ENCODE assay signal across 19 mouse cellular contexts in the genomic region with DNA sequence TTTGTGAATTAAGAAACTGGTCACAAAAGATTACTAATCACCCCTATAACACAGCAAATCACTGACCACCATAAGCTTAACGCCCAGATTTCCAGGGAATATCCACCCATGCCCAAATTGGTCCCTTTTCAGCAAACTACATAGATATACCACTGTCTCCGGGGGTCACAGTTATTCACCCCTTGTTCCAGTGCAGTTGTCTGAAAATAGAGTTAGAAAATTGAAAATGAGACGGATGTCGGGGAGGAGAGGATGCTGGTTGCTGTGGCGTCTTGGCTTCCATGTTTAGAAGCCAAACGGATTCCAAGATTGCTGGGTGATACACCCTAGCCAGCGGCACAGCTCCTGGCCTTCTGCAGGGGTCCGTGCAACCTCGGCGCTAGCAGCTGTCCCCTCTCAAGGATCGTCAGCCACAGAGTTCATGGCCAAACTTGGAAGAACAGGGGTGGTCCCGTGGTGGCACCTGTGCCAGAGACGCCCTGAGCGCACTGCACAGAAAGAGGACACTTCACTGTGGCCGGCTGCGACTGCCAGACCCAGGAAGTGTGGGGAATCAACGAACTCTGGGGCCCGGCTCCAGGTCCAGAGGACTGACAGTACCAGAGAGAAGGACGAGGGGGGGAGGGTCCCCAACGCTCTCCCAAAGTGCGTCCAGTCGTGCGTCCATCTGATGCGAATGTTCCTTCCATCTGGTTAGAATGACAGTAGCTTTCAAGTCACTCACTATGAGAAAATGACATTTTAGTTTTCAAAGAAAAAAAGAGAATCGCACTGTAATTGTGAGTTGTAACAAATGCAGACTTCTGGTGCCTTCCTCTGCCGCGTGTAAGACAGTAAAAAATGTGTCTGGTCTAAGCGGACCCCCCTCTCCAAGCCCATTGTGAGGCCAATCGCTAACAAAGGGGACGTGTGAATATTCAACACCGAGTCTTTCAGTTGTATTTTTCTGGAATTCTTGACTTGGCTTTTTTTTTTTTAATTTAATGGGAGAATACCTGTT. TPM values are rescaled to one million over a fixed set of nuclear protein-coding genes. Genes with fewer than 3 reads are reported as not detected.
A peak's percentile ranks its signal among the peaks of the same experiment; 100 is the strongest.
DNase-seq lines count a peak whose midpoint lies in the region; ATAC-seq and TF ChIP-seq lines count a peak whose summit lies in the region.
"Had no signal": no experiment of that assay in that cellular context is flagged by ENCODE, and none has a peak within 500 bp of the region (broad histone marks: within the 10 kb centered on the region; RNA-seq: fewer than 3 reads in every experiment).

No protein-coding gene starts in this region.

- peak overlapping the region; percentile 51 for H3K4me2 ChIP-seq in forebrain, embryonic 12.5 days
- peak overlapping the region; percentile 46 for H3K4me2 ChIP-seq in hindbrain, embryonic 12.5 days (replicated peaks)
- no peak overlapping the region for H3K4me2 ChIP-seq in midbrain, postnatal 0 days (ENCODE audit: low read depth, low read length, poor library complexity, severe bottlenecking)
- H3K4me2 ChIP-seq in kidney, embryonic 16.5 days (replicated peaks; ENCODE audit: low read depth, low read length): no peak overlapping the region

- intact Hi-C loops in heart, postnatal 14 days (cut with DNase I): no loop called here

- H3K4me1 ChIP-seq in heart, embryonic 10.5 days: peaks cover 19% of the 10 kb centered on the region
- peaks cover 21% of the 10 kb centered on the region for H3K4me1 ChIP-seq in forebrain, embryonic 12.5 days
- H3K4me1 ChIP-seq in hindbrain, embryonic 12.5 days: peaks cover 27% of the 10 kb centered on the region
- H3K4me1 ChIP-seq in midbrain, postnatal 0 days (ENCODE audit: insufficient read depth, low read length): peaks cover 5% of the 10 kb centered on the region; the same call in 1 of the 2 replicates
- no peaks in the 10 kb centered on the region for H3K4me1 ChIP-seq in kidney, embryonic 16.5 days (ENCODE audit: insufficient read depth, low read length)

- H3K36me3 ChIP-seq in heart, embryonic 10.5 days: no peaks in the 10 kb centered on the region
- no peaks in the 10 kb centered on the region for H3K36me3 ChIP-seq in forebrain, embryonic 12.5 days (replicated peaks)
- H3K36me3 ChIP-seq in hindbrain, embryonic 12.5 days: no peaks in the 10 kb centered on the region
- H3K36me3 ChIP-seq in midbrain, postnatal 0 days (ENCODE audit: insufficient read depth, low read length): no peaks in the 10 kb centered on the region
- no peaks in the 10 kb centered on the region for H3K36me3 ChIP-seq in kidney, embryonic 16.5 days (ENCODE audit: insufficient read depth, low read length)
- H3K36me3 ChIP-seq: embryonic facial prominence, embryonic 12.5 days; limb, embryonic 15.5 days; lung, embryonic 15.5 days had no signal

- H3K27me3 ChIP-seq in heart, embryonic 10.5 days (ENCODE audit: insufficient read depth, poor library complexity, severe bottlenecking): peaks cover 89% of the 10 kb centered on the region
- peaks cover 89% of the 10 kb centered on the region for H3K27me3 ChIP-seq in forebrain, embryonic 12.5 days
- H3K27me3 ChIP-seq in hindbrain, embryonic 12.5 days: peaks cover 93% of the 10 kb centered on the region
- peaks cover 75% of the 10 kb centered on the region for H3K27me3 ChIP-seq in midbrain, postnatal 0 days (ENCODE audit: insufficient read depth, low read length)
- H3K27me3 ChIP-seq in kidney, embryonic 16.5 days (ENCODE audit: insufficient read depth, low read length): peaks cover 83% of the 10 kb centered on the region

- no peaks in the 10 kb centered on the region for H3K9me3 ChIP-seq in heart, embryonic 10.5 days
- no peaks in the 10 kb centered on the region; the same call in 1 of the 2 replicates for H3K9me3 ChIP-seq in forebrain, embryonic 12.5 days
- H3K9me3 ChIP-seq in hindbrain, embryonic 12.5 days (replicated peaks): no peaks in the 10 kb centered on the region
- no peaks in the 10 kb centered on the region for H3K9me3 ChIP-seq in midbrain, postnatal 0 days (ENCODE audit: low read length)
- H3K9me3 ChIP-seq in kidney, embryonic 16.5 days (ENCODE audit: low read length): no peaks in the 10 kb centered on the region
- H3K9me3 ChIP-seq: embryonic facial prominence, embryonic 12.5 days; limb, embryonic 15.5 days; lung, embryonic 15.5 days had no signal

- TF ChIP-seq CTCF in midbrain, postnatal 0 days (IDR thresholded peaks at IDR 0.05): no peak

- ATAC-seq in forebrain, embryonic 12.5 days (ENCODE audit: low FRiP score): no peak
- ATAC-seq in hindbrain, embryonic 12.5 days (ENCODE audit: low FRiP score): no peak
- ATAC-seq in midbrain, postnatal 0 days (ENCODE audit: low FRiP score): 0 out of 2 replicates have a peak, but pooled peaks have one; percentile 25
- ATAC-seq in inflammation-experienced regulatory T-cells, adult 6 months: no peak
- ATAC-seq in kidney, embryonic 16.5 days (ENCODE audit: low FRiP score, low TSS enrichment): no peak

- H3K4me3 ChIP-seq in heart, embryonic 10.5 days: no peak overlapping the region
- H3K4me3 ChIP-seq in forebrain, embryonic 12.5 days (replicated peaks): no peak overlapping the region
- H3K4me3 ChIP-seq in hindbrain, embryonic 12.5 days: peak overlapping the region; percentile 21; the same call in 1 of the 2 replicates
- H3K4me3 ChIP-seq in midbrain, postnatal 0 days (ENCODE audit: low read depth, low read length): peak overlapping the region; percentile 22; the same call in 1 of the 2 replicates
- H3K4me3 ChIP-seq in kidney, embryonic 16.5 days (ENCODE audit: low read length): no peak overlapping the region
- H3K4me3 ChIP-seq: limb, embryonic 15.5 days; lung, embryonic 15.5 days had no signal

- WGBS in heart, embryonic 10.5 days: 7% methylated on average over 31 of the region's 31 CpGs
- 2% methylated on average over 31 of the region's 31 CpGs for WGBS in forebrain, embryonic 12.5 days
- WGBS in hindbrain, embryonic 12.5 days: 3% methylated on average over 31 of the region's 31 CpGs
- WGBS in midbrain, postnatal 0 days: 3% methylated on average over 31 of the region's 31 CpGs
- WGBS in kidney, embryonic 16.5 days: 3% methylated on average over 31 of the region's 31 CpGs

- no peak overlapping the region for H3K27ac ChIP-seq in heart, embryonic 10.5 days
- no peak overlapping the region for H3K27ac ChIP-seq in forebrain, embryonic 12.5 days
- H3K27ac ChIP-seq in hindbrain, embryonic 12.5 days: no peak overlapping the region
- H3K27ac ChIP-seq in midbrain, postnatal 0 days (ENCODE audit: low read depth, low read length): no peak overlapping the region
- H3K27ac ChIP-seq in kidney, embryonic 16.5 days (ENCODE audit: low read length): no peak overlapping the region
- H3K27ac ChIP-seq: embryonic facial prominence, embryonic 12.5 days; limb, embryonic 15.5 days; lung, embryonic 15.5 days had no signal

- no peak overlapping the region for H3K9ac ChIP-seq in forebrain, embryonic 12.5 days
- H3K9ac ChIP-seq in hindbrain, embryonic 12.5 days: no peak overlapping the region
- H3K9ac ChIP-seq in midbrain, postnatal 0 days (replicated peaks; ENCODE audit: low read length, poor library complexity, severe bottlenecking): no peak overlapping the region
- H3K9ac ChIP-seq in kidney, embryonic 16.5 days (replicated peaks; ENCODE audit: low read length): no peak overlapping the region
- H3K9ac ChIP-seq: embryonic facial prominence, embryonic 12.5 days; limb, embryonic 15.5 days; lung, embryonic 15.5 days had no signal

- peak; percentile 60 for DNase-seq in heart, embryonic 10.5 days (ENCODE audit: low spot score)
- no peak for DNase-seq in heart, postnatal 14 days
- no peak for DNase-seq in midbrain, postnatal 0 days (ENCODE audit: low spot score)
- DNase-seq in thymus, postnatal 14 days: no peak
- DNase-seq: cerebellum, adult 9-10 months had no signal

RNA-seq across cellular contexts. Expression of gene Ptf1a, which starts 15.5 kb away (rescaled TPM):
- not detected in 2 replicates for polyA plus RNA-seq in heart, embryonic 10.5 days (2016; fragmentation: Nextera tagmentation; extraction: Ambion mirVana)
- not detected for total RNA-seq in heart, postnatal 14 days (2021)
- 0.51 and 0.78 TPM in 2 replicates for polyA plus RNA-seq in forebrain, embryonic 12.5 days (2016; fragmentation: Nextera tagmentation; extraction: Ambion mirVana)
- polyA plus RNA-seq in hindbrain, embryonic 12.5 days (2016; fragmentation: Nextera tagmentation; extraction: Ambion mirVana): 6.3 and 7.1 TPM in 2 replicates
- 3.0 TPM in 1 of 2 replicates, not detected in the other for total RNA-seq in midbrain, postnatal 0 days (2014; rRNA removed)
- polyA plus RNA-seq in midbrain, postnatal 0 days (2015; fragmentation: Nextera tagmentation; extraction: Ambion mirVana): not detected in 2 replicates
- not detected for polyA plus RNA-seq in inflammation-experienced regulatory T-cells, adult 6 months (2017; shearing (Covaris generic))
- polyA plus RNA-seq in kidney, embryonic 16.5 days (2015; fragmentation: Nextera tagmentation; extraction: Ambion mirVana): not detected in 2 replicates
- total RNA-seq: granulocyte monocyte progenitor cell, adult 5-6 weeks; hematopoietic stem cell, adult 5-6 weeks; left cerebral cortex, adult 18-20 months; megakaryocyte-erythroid progenitor cell, adult 5-6 weeks had no signal
- polyA plus RNA-seq: C2C12; frontal cortex, adult 2 months; limb, embryonic 15.5 days; lung, embryonic 15.5 days; testis, adult 2 months had no signal

RNA-seq across cellular contexts. Expression of gene Msrb2, which starts 58.8 kb away (rescaled TPM):
- 23.9 and 29.6 TPM in 2 replicates for polyA plus RNA-seq in heart, embryonic 10.5 days (2016; fragmentation: Nextera tagmentation; extraction: Ambion mirVana)
- total RNA-seq in heart, postnatal 14 days (2021): 10 to 100 TPM; 48.8 to 50.5 TPM
- polyA plus RNA-seq in forebrain, embryonic 12.5 days (2016; fragmentation: Nextera tagmentation; extraction: Ambion mirVana): 10.3 and 11.1 TPM in 2 replicates
- polyA plus RNA-seq in hindbrain, embryonic 12.5 days (2016; fragmentation: Nextera tagmentation; extraction: Ambion mirVana): 14.8 and 15.6 TPM in 2 replicates
- 8.3 and 9.0 TPM in 2 replicates for total RNA-seq in midbrain, postnatal 0 days (2014; rRNA removed)
- polyA plus RNA-seq in midbrain, postnatal 0 days (2015; fragmentation: Nextera tagmentation; extraction: Ambion mirVana): 8.8 and 8.9 TPM in 2 replicates
- 10 to 100 TPM in 2 of 3 experiments, 1 to 10 TPM in 1; 7.5 to 24.0 (median 21.0) TPM for polyA plus RNA-seq in inflammation-experienced regulatory T-cells, adult 6 months (2017; shearing (Covaris generic))
- polyA plus RNA-seq in kidney, embryonic 16.5 days (2015; fragmentation: Nextera tagmentation; extraction: Ambion mirVana): 35.1 and 36.5 TPM in 2 replicates

Comparison
In these comparisons a context has a peak if more than half of its experiments do, and no peak if none do; other contexts are left out.
1. H3K4me3 ChIP-seq: peak in hindbrain, embryonic 12.5 days (single experiment) and midbrain, postnatal 0 days (single experiment); none in heart, embryonic 10.5 days (single experiment), forebrain, embryonic 12.5 days (single experiment) and kidney, embryonic 16.5 days (single experiment).
2. H3K4me2 ChIP-seq: peak in forebrain, embryonic 12.5 days (single experiment) and hindbrain, embryonic 12.5 days (single experiment); none in midbrain, postnatal 0 days (single experiment) and kidney, embryonic 16.5 days (single experiment).